Mouse (Mus musculus) left cerebral cortex, adult 18-20 months (tissue): ENCODE measurements around the gene Hoxd3. TPM values are rescaled to one million over a fixed set of nuclear protein-coding genes. Genes with fewer than 3 reads are reported as not detected.
A peak's percentile ranks its signal among the peaks of the same experiment; 100 is the strongest.

Experiments used
- DNase-seq, 2 experiments: peaks; one replicate each; pipeline ENCODE4 v3.0.0; 2021 to 2022; ENCODE audit warnings: low spot score in 2 of 2, mixed read lengths in 1 of 2
- total RNA-seq, 2 experiments: library from RNA; stranded (reverse); gene quantifications; 2 replicates each; pipeline ENCODE4 v1.2.3; 2021

Gene Hoxd3
- total RNA-seq, 2 experiments from 2014 or later: not detected

- no peak for DNase-seq
These were observed 32.7 kb upstream of the Hoxd3 start, which contains the start of gene Hoxd11 for GRCm38 (mm10) chr2:74678891-74679595. Hoxd11 (plus strand) TSS chr2:74679557.

DNA sequence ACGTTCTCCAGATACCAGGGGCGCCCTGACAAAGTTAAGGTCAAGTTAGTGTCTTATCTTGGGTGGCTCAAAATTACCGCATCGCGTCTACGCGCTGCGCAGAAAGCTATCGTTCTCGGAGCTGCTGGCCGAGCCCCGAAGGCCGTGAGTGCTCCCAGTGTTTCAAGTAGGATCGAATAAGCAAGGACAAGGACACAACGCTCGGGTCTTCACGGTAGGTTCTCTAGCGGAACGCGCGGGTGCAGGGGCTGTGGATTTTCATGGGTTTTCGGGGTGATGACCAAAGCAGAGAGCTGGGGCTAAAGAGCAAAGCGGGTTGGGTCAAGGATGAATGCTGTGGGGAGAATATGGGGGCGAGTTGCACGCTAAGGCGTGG lies 32.1 kb upstream of the Hoxd3 start:
- DNase-seq: no peak

- DNase-seq: no peak
These were observed 31.7 kb upstream of the Hoxd3 start for GRCm38 (mm10) chr2:74679980-74680379.

DNA sequence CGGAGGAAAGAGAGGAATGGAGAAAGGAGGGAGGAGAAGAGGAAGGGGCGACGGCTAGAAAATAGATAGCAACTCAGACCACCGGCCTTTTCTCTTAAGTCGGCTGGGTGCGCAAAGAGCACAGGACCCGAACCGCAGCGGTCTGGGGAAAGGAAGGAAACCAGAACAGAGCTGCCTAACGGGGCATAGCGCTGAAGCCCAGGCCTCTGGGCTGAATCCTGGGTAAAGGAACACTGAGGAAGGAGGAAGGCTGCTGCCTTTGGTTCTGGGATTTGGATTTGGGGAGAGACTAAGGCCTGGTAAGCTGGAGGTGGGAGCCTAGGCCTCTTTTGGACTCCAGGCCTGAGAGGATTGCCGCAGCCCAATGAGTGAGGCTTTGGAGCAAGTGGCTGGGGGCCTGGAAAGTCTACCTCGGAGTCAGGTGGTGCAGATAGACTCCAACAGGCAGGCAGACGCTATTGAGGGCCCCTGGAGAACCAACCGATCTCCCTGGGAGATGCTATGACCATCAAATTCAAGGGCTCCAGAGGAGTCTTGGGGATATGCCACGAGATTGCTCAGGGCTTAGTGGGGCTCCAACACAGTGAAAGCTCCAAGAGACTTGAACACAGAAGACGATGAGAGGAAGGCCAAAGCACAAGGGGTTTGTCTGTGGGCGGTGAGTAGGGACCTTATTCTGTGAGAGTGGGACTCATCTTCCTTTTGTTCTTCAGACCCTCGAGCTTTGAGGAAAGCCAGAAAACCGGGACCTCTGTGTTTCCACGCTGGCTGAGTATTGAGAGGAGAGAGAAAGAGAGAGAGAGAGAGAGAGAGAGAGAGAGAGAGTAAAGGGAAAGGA lies 30.9 kb upstream of the Hoxd3 start:
- no peak for DNase-seq

DNA sequence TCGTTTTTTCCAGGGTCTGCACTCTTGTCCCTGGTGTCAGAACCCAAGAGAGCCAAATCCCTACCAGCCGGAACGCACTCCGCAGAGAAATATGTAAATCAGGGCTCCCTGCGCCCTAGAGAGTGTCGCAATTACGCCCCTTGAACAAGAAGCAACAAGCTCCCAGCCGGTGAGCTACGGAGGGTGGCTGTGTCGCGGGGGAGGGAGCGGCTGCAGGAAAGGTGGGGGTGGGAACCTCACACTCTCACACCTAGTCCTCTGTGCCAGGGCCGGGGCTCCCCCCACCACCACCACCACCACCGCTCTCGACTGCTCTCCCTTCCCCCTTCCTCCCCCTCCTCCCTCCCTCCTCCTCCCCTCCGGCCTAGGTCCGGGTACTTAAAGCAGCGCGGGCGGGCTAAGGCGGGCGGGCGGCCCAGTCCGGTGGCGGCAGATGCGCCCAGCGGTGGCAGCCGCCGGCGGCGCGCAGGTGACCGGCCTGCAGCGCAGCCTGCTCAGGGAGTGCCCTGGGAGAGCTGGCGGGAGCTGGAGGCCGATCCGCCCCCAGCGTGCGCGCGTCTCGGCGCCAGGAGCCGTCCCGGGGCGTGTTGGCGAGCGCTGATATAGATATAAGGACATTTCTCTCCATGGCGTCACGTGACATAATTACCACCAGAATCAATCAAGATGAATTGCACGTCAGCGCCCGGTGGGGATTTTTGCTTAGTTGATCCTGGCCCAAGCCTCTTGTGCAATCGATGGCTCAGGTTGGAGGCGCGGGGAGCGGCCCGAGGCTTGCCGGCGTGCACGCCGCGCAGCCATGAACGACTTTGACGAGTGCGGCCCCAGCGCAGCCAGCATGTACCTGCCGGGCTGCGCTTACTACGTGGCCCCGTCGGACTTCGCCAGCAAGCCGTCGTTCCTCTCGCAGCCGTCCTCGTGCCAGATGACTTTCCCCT lies 29.9 kb upstream of the Hoxd3 start:
- no peak for DNase-seq

- no peak for DNase-seq
These were observed 28.9 kb upstream of the Hoxd3 start for GRCm38 (mm10) chr2:74682796-74683195.

DNA sequence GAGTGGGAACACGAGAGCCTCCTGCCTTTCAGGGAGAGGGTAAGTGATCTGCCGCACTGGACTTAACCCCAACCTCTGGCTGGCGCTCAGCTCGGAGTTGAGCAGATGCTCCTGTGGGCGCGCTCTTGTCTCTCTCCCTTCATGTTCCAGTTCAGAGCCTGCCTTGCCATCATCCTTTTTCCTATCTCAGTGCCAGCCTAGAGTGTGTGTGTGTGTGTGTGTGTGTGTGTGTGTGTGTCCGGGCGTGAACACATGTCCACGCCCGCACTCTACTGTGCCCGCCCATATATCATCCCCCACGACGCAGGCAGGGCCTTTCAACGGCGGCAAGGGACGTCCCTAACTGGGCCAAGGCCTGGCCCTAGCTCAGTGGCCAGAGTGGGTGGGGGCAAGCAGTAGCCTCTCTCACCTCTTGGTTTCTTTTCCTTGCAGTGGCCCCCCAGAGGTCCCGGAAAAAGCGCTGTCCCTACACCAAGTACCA lies 28.2 kb upstream of the Hoxd3 start:
- no peak for DNase-seq

GRCm38 (mm10) chr2:74684106-74684505 lies 27.6 kb upstream of the Hoxd3 start:
- DNase-seq: no peak

- DNase-seq: no peak
These were observed 26.6 kb upstream of the Hoxd3 start for GRCm38 (mm10) chr2:74685059-74685603.

DNA sequence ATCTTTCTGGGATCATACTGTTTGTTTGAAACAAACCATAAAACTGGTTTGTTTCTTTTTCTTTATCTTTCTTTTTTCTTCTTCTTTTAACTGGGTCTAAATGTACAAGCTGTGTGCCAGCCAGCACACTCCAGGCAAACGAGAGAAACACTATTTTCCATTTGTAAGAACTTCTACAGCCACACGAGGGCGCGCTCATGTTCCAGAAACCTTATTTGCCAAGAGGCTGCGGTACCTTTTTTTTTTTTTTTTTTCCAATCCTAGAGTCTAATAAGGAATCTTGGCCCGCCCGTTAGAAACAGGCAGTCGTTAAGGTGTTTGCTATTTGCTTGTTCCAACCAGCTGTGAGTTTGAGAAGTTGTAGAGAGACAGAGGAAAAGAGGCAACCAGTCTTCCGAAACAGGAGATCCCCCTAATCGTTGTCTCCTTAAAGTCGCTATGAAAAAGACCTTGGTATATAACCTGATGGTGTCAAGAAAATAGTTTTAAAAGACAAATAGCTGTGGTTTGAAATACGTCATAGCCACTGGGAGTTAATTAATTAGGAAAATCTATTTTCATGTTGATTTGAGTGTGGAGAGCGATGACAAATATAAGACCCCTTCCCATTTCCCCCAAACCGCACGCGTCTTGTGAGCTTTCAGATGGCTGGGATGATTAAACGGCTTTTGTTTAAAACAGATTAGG lies 25.3 kb upstream of the Hoxd3 start:
- peak; percentile 51 to 58 for DNase-seq

DNA sequence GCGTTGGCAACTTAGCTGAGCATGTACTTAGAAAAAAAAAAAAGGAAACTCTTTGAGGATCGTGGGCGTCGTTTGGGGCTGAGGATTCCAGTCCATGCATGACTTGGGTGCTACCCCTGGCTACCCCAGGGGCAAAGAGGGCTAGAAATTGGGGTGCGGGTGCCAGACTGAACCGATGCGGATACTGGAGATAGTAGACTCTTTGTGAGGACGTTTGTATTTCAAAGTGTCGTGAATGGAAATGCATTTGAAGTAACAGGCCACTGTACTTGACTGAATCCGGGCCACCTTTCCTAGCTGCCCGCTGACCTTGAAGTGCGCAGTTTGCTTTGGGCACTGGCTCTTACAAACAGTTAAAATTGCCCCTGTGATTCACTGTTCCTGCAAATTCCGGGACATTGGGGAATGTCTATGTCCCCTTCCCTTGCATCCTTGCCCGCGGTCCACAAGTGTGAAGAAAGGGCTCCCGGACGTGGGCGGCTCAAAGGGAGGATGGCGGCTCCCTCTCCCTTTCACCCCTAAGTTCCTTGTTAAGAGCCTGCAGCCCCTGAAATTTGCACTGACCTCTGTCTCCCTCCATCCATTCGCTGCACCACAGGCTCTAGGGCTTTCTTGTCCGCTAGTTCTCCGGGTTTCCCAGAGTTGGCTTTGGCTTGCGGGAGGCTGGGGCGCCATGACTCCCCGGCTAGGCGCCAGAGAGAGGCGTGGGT lies 24.6 kb upstream of the Hoxd3 start:
- DNase-seq: no peak

- DNase-seq: no peak
These were observed 23.8 kb upstream of the Hoxd3 start for GRCm38 (mm10) chr2:74687698-74688555.

- no peak for DNase-seq
These were observed 22.7 kb upstream of the Hoxd3 start for GRCm38 (mm10) chr2:74688795-74689573.

GRCm38 (mm10) chr2:74689574-74690337 lies 22.0 kb upstream of the Hoxd3 start:
- no peak for DNase-seq

GRCm38 (mm10) chr2:74690338-74690716 lies 21.4 kb upstream of the Hoxd3 start:
- no peak for DNase-seq

DNA sequence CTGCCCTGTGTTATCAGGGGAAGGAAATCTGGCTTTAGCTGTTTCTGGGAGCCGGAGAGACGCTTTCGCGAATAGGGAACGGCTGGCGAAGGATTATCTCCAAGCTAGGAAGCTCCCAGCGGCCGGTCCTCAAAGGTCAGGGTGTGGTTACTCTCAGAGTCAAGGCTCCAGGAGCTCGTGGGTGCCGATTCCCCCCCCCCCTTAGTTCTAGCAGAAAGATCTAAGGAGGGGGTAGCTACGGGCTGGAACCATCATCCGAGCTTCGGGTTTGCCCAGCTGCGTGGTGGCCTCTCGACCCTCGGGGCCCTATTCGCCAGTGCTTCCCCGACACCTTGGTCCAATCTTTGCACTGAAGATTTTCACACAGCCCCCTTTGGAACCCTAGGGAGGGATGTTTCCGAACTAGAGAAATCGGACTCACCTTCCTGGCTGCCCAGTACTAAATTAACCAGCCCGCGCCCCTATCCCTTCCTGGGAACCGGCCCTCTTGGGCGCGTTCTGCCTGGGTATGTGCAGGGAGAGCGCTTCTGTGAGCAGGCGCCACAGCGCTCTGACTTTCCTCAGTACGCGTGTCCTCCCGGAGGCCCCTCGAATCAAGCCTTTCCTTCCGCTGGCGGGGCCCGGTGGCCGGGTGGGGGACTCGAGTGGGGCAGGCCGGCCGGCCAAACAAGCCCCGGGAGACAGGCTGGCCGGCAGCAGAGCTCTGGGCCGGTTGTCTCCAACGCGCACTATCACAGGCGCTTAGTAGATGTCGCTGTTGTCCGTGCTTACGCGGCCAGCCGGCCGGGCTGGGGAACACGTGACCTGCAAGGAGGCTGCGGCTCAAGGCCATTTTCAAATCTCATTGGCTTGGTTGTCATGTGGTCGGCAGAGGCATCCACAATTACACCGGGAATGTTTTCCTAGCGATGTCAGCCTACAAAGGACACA lies 20.4 kb upstream of the Hoxd3 start, which contains the start of gene Hoxd10:
Gene Hoxd10 (plus strand): TSS at position 903 of the 930 bp plus-strand sequence.
- DNase-seq: no peak
